Mouse (Mus musculus) kidney, postnatal 0 days (tissue): ENCODE measurements around the gene Wiz. TPM values are rescaled to one million over a fixed set of nuclear protein-coding genes. Genes with fewer than 3 reads are reported as not detected.

ENCODE experiments used
- ATAC-seq: fragments of 200-750 bp; cut with Nextera tagmentation; replicated peaks from 2 replicates; pipeline ENCODE4 v1.8.0; 2017; ENCODE audit warnings: low read depth, moderate number of reproducible peaks, moderate TSS enrichment, moderate library complexity; ENCODE audit not compliant: low FRiP score
- DNase-seq: peaks from one replicate; pipeline ENCODE4 v3.0.0-alpha.2; 2016; ENCODE audit warnings: low spot score
- H3K27ac ChIP-seq: fragments of 300-500 bp; sonication (generic); 2 replicates; pipeline ENCODE4 v1.5.1; 2014; ENCODE audit warnings: mild to moderate bottlenecking
- H3K27me3 ChIP-seq: fragments of 300-500 bp; sonication (generic); 2 replicates; pipeline ENCODE4 v1.6.1; 2014; ENCODE audit warnings: low read length, mixed read lengths; ENCODE audit not compliant: insufficient read depth
- H3K36me3 ChIP-seq: fragments of 300-500 bp; sonication (generic); 2 replicates; pipeline ENCODE4 v1.6.1; 2014; ENCODE audit warnings: low read length, mixed read lengths; ENCODE audit not compliant: insufficient read depth
- H3K4me1 ChIP-seq: fragments of 300-500 bp; sonication (generic); replicated peaks from 2 replicates; pipeline ENCODE4 v1.6.1; 2014; ENCODE audit warnings: antibody characterized with exemption, low read length, mixed read lengths; ENCODE audit not compliant: insufficient read depth
- H3K4me2 ChIP-seq: fragments of 300-500 bp; sonication (generic); 2 replicates; pipeline ENCODE4 v1.6.1; 2014; ENCODE audit warnings: mild to moderate bottlenecking, low read length, moderate library complexity, mixed read lengths
- H3K4me3 ChIP-seq: fragments of 300-500 bp; sonication (generic); replicated peaks from 2 replicates; pipeline ENCODE4 v1.5.1; 2014; ENCODE audit warnings: low read depth, low read length
- H3K9ac ChIP-seq: fragments of 300-500 bp; sonication (generic); 2 replicates; pipeline ENCODE4 v1.6.1; 2014; ENCODE audit warnings: low read depth, low read length
- H3K9me3 ChIP-seq: fragments of 300-500 bp; sonication (generic); replicated peaks from 2 replicates; pipeline ENCODE4 v1.6.1; 2016; ENCODE audit warnings: low read length, inconsistent platforms, mixed read lengths
- CTCF ChIP-seq: IDR thresholded peaks from 2 replicates; pipeline ENCODE4 v1.5.1; 2016; ENCODE audit warnings: antibody characterized with exemption, low read depth, mild to moderate bottlenecking, moderate library complexity
- WGBS: fragments of 180-500 bp; shearing (Covaris S2); extraction: QIAGEN DNeasy Blood & Tissue Kit; methylation state at CpG from one replicate; pipeline ENCODE4 v1.1.7; 2014; 5-methylcytosine and 5-hydroxymethylcytosine counted together
- polyA plus RNA-seq: library from polyadenylated mRNA; unstranded; fragments of >200 nt; fragmentation: Nextera tagmentation; extraction: Ambion mirVana; gene quantifications from 2 replicates; pipeline ENCODE4 v1.2.1, GENCODE M21; 2015

The Wiz gene
- polyA plus RNA-seq, 1 experiment from 2014 or later, result 20.8 TPM

DNA sequence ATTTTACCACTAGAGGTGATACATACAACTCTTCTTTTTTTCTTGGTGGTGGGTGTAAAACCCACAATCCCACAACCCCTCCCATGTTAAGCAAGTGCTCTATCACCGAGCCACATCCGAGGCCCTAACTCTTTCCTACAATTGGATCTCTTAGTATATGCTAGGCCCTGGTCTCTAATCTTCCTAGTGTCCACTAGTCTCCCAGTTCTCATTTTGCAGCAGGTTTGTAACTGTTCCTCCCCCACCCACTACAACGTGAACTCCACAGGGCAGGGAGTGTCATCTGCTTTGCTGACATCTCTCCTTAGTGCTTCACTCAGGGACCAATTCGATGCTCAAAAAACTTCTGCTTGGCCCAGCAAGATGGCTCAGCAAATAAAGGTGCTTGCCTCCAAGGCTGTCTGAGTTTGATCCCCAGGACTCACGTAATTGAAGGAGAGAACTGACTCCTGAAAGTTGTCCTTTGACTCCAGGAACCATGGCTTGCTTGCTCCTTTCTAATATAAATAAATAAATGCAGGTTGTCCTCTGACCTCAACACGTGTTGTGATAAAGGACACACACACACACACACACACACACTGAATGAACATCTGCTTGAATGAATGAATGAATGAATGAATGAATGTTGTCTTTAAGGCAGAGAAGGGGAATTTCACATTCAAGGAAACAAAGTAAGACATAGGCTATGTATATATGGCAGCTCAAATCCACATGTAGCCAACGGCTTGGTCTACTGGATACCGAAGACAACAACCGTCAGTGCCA lies 13.0 kb upstream of the Wiz start:
- ATAC-seq (no peak), DNase-seq (no peak)
- TF ChIP-seq CTCF, result no peak
- Histone ChIP-seq H3K36me3 (no peaks in the 10 kb centered on the region), H3K27ac (no peak overlapping the region), H3K4me2 (no peak overlapping the region), H3K4me3 (no peak overlapping the region), H3K9ac (no peak overlapping the region), H3K27me3 (peaks cover 9% of the 10 kb centered on the region), H3K4me1 (no peaks in the 10 kb centered on the region), H3K9me3 (no peaks in the 10 kb centered on the region)
- 80% methylated on average over 9 of the region's 9 CpGs for WGBS

DNA sequence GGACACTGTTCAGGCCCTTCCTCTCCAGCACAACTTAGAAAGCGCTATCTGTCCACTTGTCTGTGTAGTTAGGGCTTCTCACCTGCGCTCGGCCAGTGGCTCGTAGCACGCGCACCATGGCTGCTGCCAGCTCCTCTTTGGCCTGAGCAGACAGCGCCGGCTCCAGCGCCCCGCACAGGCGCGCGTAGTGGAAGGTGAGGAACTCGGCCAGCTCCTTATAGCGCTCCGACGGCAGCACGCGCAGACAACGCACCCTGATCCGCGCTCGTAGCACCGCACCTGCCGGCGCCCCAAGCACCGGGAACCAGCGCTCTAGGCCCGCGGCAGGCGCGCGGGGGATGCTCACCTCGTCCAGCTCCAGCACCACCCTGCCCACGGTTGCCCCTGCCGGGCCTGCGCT lies 7.0 kb upstream of the Wiz start:
- 9% methylated on average over 37 of the region's 37 CpGs for WGBS
- no peak for ATAC-seq
- no peak for TF ChIP-seq CTCF

DNA sequence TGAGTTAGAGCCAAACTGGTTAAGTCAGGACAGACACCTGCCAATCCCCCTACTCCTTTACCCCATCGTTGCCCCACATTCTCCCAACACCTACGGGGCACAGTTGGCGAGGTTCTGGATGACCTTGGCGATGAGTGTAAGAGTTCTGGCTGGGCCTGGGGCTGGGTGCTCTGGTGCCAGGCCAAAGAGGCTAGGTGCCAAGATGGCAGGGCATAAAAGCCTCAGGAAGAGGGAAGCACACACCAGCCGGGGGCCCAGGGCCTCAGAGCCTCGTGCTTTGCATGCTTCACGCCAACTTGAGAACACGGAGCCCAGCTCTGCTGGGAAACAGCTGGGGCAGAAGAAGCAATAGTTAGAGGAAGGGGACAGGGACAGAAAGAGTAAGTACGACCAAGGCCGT lies 4.7 kb upstream of the Wiz start:
- DNase-seq (no peak), ATAC-seq (no peak)
- no peaks in the 10 kb centered on the region for H3K36me3 ChIP-seq
- no peak overlapping the region for H3K9ac ChIP-seq
- H3K27ac ChIP-seq, result no peak overlapping the region
- 0 out of 2 replicates have a peak, but pooled peaks cover 6% of the 10 kb centered on the region for H3K4me1 ChIP-seq
- 87% methylated on average over 10 of the region's 10 CpGs for WGBS
- H3K9me3 ChIP-seq, result no peaks in the 10 kb centered on the region
- peaks cover 36% of the 10 kb centered on the region for H3K27me3 ChIP-seq
- H3K4me3 ChIP-seq, result no peak overlapping the region
- no peak for TF ChIP-seq CTCF
- H3K4me2 ChIP-seq, result no peak overlapping the region

More for the DNA sequence above, 7.0 kb upstream of the Wiz start:
- Histone ChIP-seq H3K9me3 (no peaks in the 10 kb centered on the region), H3K4me2 (peak overlapping the region; percentile 48), H3K4me3 (peak overlapping the region; percentile 24; the same call in 1 of the 2 replicates), H3K4me1 (0 out of 2 replicates have a peak, but pooled peaks cover 6% of the 10 kb centered on the region), H3K27me3 (peaks cover 36% of the 10 kb centered on the region), H3K27ac (no peak overlapping the region), H3K36me3 (no peaks in the 10 kb centered on the region), H3K9ac (no peak overlapping the region)
- no peak for DNase-seq

DNA sequence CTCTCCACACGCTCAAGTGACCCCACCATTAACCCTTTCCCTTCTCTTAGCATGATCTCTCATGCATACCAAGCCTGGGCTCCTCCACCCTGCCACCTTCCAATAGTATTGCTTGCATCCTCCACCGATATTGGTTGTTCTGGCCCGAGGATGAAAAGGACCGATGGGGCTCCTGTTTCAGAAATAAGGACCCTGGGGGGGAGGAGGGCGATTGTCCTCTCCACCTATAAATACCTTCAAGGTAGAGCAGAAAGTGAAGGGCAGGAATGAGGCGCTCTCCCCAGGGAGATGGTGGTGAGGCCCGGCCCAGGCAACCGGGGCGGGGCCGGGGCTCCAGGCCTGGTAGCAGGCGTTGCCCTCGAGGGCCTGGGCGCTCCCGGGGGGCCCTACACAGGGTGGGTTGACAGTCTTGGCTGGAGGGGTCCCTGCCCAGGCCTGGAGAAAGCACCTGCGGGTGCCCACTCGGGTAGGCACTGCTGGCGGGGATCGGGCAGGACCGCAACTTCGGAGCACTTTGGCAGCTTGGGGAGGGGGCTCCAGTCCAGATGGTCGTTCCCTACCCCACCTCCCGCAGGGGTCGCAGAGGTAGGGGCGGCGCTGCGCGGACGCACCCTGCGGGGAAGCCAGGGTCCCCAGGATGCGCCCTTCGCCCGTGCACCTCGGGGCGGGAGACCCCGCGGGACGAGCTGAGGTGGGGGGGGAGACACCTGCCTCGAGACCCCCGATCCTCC lies 704 bp downstream of the Wiz start:
- under 1% methylated on average over 32 of the region's 39 CpGs for WGBS
- peaks cover 7% of the 10 kb centered on the region; the same call in 1 of the 2 replicates for H3K4me1 ChIP-seq
- ATAC-seq (peak; percentile 63), DNase-seq (peak; percentile 55)
- H3K27ac ChIP-seq, result peak overlapping the region; percentile 88
- 0 out of 2 replicates have a peak, but pooled peaks cover 4% of the 10 kb centered on the region for H3K27me3 ChIP-seq
- H3K9me3 ChIP-seq, result no peaks in the 10 kb centered on the region
- peak overlapping the region; percentile 80 for H3K4me3 ChIP-seq
- no peak for TF ChIP-seq CTCF
- peak overlapping the region; percentile 100 for H3K4me2 ChIP-seq
- peak overlapping the region; percentile 87 for H3K9ac ChIP-seq
- H3K36me3 ChIP-seq, result 0 out of 2 replicates have a peak, but pooled peaks cover 9% of the 10 kb centered on the region

DNA sequence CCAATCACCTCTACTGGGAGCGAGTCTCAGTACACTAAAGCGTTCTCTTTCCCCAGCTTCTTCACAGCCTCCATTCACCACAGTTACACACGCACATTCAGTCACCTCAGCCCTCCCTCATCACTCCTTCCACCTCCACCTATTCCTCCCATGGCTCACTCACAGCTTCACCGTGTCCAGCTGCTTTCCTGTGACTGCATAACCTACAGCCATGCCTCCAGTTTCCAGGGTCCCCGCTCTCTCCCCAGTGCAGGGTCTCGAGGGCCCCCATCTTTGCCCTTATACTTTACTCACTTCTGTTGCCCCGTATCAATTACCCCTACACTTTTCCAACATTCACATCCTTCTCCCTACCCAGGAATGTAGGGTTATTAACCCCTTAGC lies 1.3 kb downstream of the Wiz start:
- ATAC-seq, result 0 out of 2 replicates have a peak, but pooled peaks have one; percentile 2
- peak overlapping the region; percentile 88 for H3K27ac ChIP-seq

More for the DNA sequence above, 1.3 kb downstream of the Wiz start:
- no peak for DNase-seq
- 0 out of 2 replicates have a peak, but pooled peaks cover 11% of the 10 kb centered on the region for H3K36me3 ChIP-seq
- peaks cover 7% of the 10 kb centered on the region; the same call in 1 of the 2 replicates for H3K4me1 ChIP-seq
- H3K4me2 ChIP-seq, result peak overlapping the region; percentile 100
- 0 out of 2 replicates have a peak, but pooled peaks cover 4% of the 10 kb centered on the region for H3K27me3 ChIP-seq
- 18% methylated on average over 7 of the region's 7 CpGs for WGBS
- TF ChIP-seq CTCF, result no peak
- H3K9me3 ChIP-seq, result no peaks in the 10 kb centered on the region
- H3K4me3 ChIP-seq, result peak overlapping the region; percentile 80
- H3K9ac ChIP-seq, result peak overlapping the region; percentile 87; the same call in 1 of the 2 replicates
